Mouse (Mus musculus) MEL (cell line): ENCODE results near the gene Endov. TPM values are rescaled to one million over a fixed set of nuclear protein-coding genes. Genes with fewer than 3 reads are reported as not detected.

Source experiments
- DNase-seq: peaks from one replicate; pipeline ENCODE4 v3.0.0; 2011; ENCODE audit warnings: low read depth, low spot score
- H3K27ac ChIP-seq: 2 replicates; pipeline ENCODE4 v1.5.1; 2012; ENCODE audit warnings: low read depth, mild to moderate bottlenecking, control low read depth, low read length, moderate library complexity; ENCODE audit not compliant: control insufficient read depth
- H3K27me3 ChIP-seq, 2 experiments: fragments of 150-350 bp in 1 of 2; sonication (generic) in 1 of 2; 2 replicates each; pipeline ENCODE4 v1.6.1; 2012; ENCODE audit warnings: low read length in 2 of 2, mild to moderate bottlenecking in 2 of 2, improper control_type of control experiment in 1 of 2, moderate library complexity in 1 of 2; ENCODE audit not compliant: insufficient read depth in 2 of 2, control insufficient read depth in 1 of 2
- H3K36me3 ChIP-seq, 2 experiments: 2 replicates each; pipeline ENCODE4 v1.6.1; 2012 to 2014; ENCODE audit warnings: low read length in 2 of 2, improper control_type of control experiment in 1 of 2, inconsistent platforms in 1 of 2, mild to moderate bottlenecking in 1 of 2; ENCODE audit not compliant: insufficient read depth in 2 of 2, control insufficient read depth in 1 of 2
- H3K4me1 ChIP-seq, 2 experiments: fragments of 150-350 bp in 1 of 2; sonication (generic) in 1 of 2; 2 replicates each; pipeline ENCODE4 v1.6.1; 2012; ENCODE audit warnings: low read length in 2 of 2, improper control_type of control experiment in 1 of 2, mild to moderate bottlenecking in 1 of 2; ENCODE audit not compliant: insufficient read depth in 2 of 2, control insufficient read depth in 1 of 2
- H3K4me3 ChIP-seq, 2 experiments: fragments of 150-350 bp in 1 of 2; sonication (generic) in 1 of 2; 2 replicates each; pipeline ENCODE4 v1.5.1; 2012; ENCODE audit warnings: low read depth in 2 of 2, low read length in 2 of 2, mild to moderate bottlenecking in 2 of 2, moderate library complexity in 2 of 2, control low read depth in 1 of 2, improper control_type of control experiment in 1 of 2; ENCODE audit not compliant: control insufficient read depth in 1 of 2, insufficient read depth in 1 of 2
- H3K79me2 ChIP-seq: 2 replicates; pipeline ENCODE4 v1.6.1; 2012; ENCODE audit warnings: mild to moderate bottlenecking, low read length, moderate library complexity; ENCODE audit not compliant: control insufficient read depth, poor library complexity, insufficient read depth
- H3K9ac ChIP-seq: 2 replicates; pipeline ENCODE4 v1.6.1; 2012; ENCODE audit warnings: low read depth, mild to moderate bottlenecking, control low read depth, low read length, moderate library complexity; ENCODE audit not compliant: control insufficient read depth, poor library complexity, severe bottlenecking
- H3K9me3 ChIP-seq: fragments of 150-350 bp; sonication (generic); replicated peaks from 2 replicates; pipeline ENCODE4 v1.6.1; 2012; ENCODE audit warnings: mild to moderate bottlenecking, low read length, improper control_type of control experiment, moderate library complexity; ENCODE audit not compliant: insufficient read depth
- BHLHE40 ChIP-seq: IDR thresholded peaks from 2 replicates; pipeline ENCODE4 v1.6.1; 2012; ENCODE audit warnings: low read depth, mild to moderate bottlenecking, inconsistent platforms, low read length, improper control_type of control experiment, borderline replicate concordance
- CHD1 ChIP-seq: IDR thresholded peaks from 2 replicates; pipeline ENCODE4 v1.6.1; 2012; ENCODE audit warnings: low read depth, mild to moderate bottlenecking, inconsistent platforms, low read length, improper control_type of control experiment
- CTCF ChIP-seq, 3 experiments: IDR thresholded peaks in 2 of 3; conservative IDR thresholded peaks in 1 of 3; 2 replicates each; pipeline ENCODE4 v1.5.1; 2011 to 2012; ENCODE audit warnings: low read length in 3 of 3, low read depth in 2 of 3, mild to moderate bottlenecking in 2 of 3, improper control_type of control experiment in 1 of 3, inconsistent platforms in 1 of 3, mixed read lengths in 1 of 3, moderate library complexity in 1 of 3; ENCODE audit not compliant: control insufficient read depth in 1 of 3, insufficient read depth in 1 of 3, poor library complexity in 1 of 3, severe bottlenecking in 1 of 3
- E2F4 ChIP-seq: IDR thresholded peaks from 2 replicates; pipeline ENCODE4 v1.6.1; 2011; ENCODE audit warnings: low read depth, low read length, improper control_type of control experiment, borderline replicate concordance
- ELF1 ChIP-seq: IDR thresholded peaks from 2 replicates; pipeline ENCODE4 v1.6.1; 2014; ENCODE audit warnings: low read depth, mild to moderate bottlenecking, inconsistent platforms, low read length, improper control_type of control experiment, moderate library complexity
- EP300 ChIP-seq, 2 experiments: IDR thresholded peaks; 2 replicates each; pipeline ENCODE4 v1.6.1; 2011; ENCODE audit warnings: improper control_type of control experiment in 2 of 2, low read length in 2 of 2, low read depth in 1 of 2, mild to moderate bottlenecking in 1 of 2
- ETS1 ChIP-seq: IDR thresholded peaks from 2 replicates; pipeline ENCODE4 v1.6.1; 2012; ENCODE audit warnings: low read depth, mild to moderate bottlenecking, inconsistent platforms, low read length, improper control_type of control experiment, moderate library complexity
- GATA1 ChIP-seq: IDR thresholded peaks from 2 replicates; pipeline ENCODE4 v1.6.1; 2011; ENCODE audit warnings: low read depth, low read length, improper control_type of control experiment
- JUND ChIP-seq: IDR thresholded peaks from 2 replicates; pipeline ENCODE4 v1.6.1; 2011; ENCODE audit warnings: low read depth, mild to moderate bottlenecking, improper control_type of control experiment, low read length
- KAT2A ChIP-seq: conservative IDR thresholded peaks from 2 replicates; pipeline ENCODE4 v1.6.1; 2012; ENCODE audit warnings: low read depth, low read length, improper control_type of control experiment, inconsistent platforms
- MAFK ChIP-seq: IDR thresholded peaks from 2 replicates; pipeline ENCODE4 v1.6.1; 2011; ENCODE audit warnings: low read depth, mild to moderate bottlenecking, low read length, improper control_type of control experiment, borderline replicate concordance
- MAX ChIP-seq: IDR thresholded peaks from 2 replicates; pipeline ENCODE4 v1.6.1; 2011; ENCODE audit warnings: low read length, improper control_type of control experiment
- MAZ ChIP-seq: IDR thresholded peaks from 2 replicates; pipeline ENCODE4 v1.6.1; 2012; ENCODE audit warnings: low read depth, mild to moderate bottlenecking, inconsistent platforms, low read length, improper control_type of control experiment
- MEF2A ChIP-seq: IDR thresholded peaks from 2 replicates; pipeline ENCODE4 v1.6.1; 2014; ENCODE audit warnings: low read depth, mild to moderate bottlenecking, inconsistent platforms, low read length, improper control_type of control experiment; ENCODE audit not compliant: poor library complexity, insufficient replicate concordance, severe bottlenecking; ENCODE audit errors: extremely low read depth
- MXI1 ChIP-seq: IDR thresholded peaks from 2 replicates; pipeline ENCODE4 v1.6.1; 2011; ENCODE audit warnings: mild to moderate bottlenecking, low read depth, low read length, improper control_type of control experiment
- MYB ChIP-seq: IDR thresholded peaks from 2 replicates; pipeline ENCODE4 v1.6.1; 2011; ENCODE audit warnings: mild to moderate bottlenecking, low read depth, low read length, improper control_type of control experiment
- NELFE ChIP-seq: IDR thresholded peaks from 2 replicates; pipeline ENCODE4 v1.6.1; 2011; ENCODE audit warnings: low read depth, low read length, improper control_type of control experiment
- NRF1 ChIP-seq: IDR thresholded peaks from 2 replicates; pipeline ENCODE4 v1.6.1; 2014; ENCODE audit warnings: low read depth, mild to moderate bottlenecking, inconsistent platforms, low read length, improper control_type of control experiment, moderate library complexity; ENCODE audit not compliant: poor library complexity, insufficient read depth, severe bottlenecking
- POLR2A ChIP-seq, 2 experiments: IDR thresholded peaks; 2 replicates each; pipeline ENCODE4 v1.6.1; 2011 to 2012; ENCODE audit warnings: low read length in 2 of 2, mild to moderate bottlenecking in 2 of 2, control low read depth in 1 of 2, improper control_type of control experiment in 1 of 2, low read depth in 1 of 2, moderate library complexity in 1 of 2; ENCODE audit not compliant: control insufficient read depth in 1 of 2, insufficient read depth in 1 of 2, poor library complexity in 1 of 2
- POLR2AphosphoS2 ChIP-seq: IDR thresholded peaks from 2 replicates; pipeline ENCODE4 v1.6.1; 2011; ENCODE audit warnings: low read length, improper control_type of control experiment
- POLR2AphosphoS5 ChIP-seq: IDR thresholded peaks from 2 replicates; pipeline ENCODE4 v1.6.1; 2012; ENCODE audit warnings: low read depth, borderline replicate concordance, mild to moderate bottlenecking, inconsistent platforms, low read length, moderate library complexity, mixed read lengths
- RAD21 ChIP-seq: IDR thresholded peaks from 2 replicates; pipeline ENCODE4 v1.6.1; 2011; ENCODE audit warnings: mild to moderate bottlenecking, low read depth, low read length, improper control_type of control experiment
- RCOR1 ChIP-seq: IDR thresholded peaks from 2 replicates; pipeline ENCODE4 v1.6.1; 2012; ENCODE audit warnings: low read depth, mild to moderate bottlenecking, inconsistent platforms, low read length, improper control_type of control experiment
- SIN3A ChIP-seq: IDR thresholded peaks from 2 replicates; pipeline ENCODE4 v1.6.1; 2012; ENCODE audit warnings: low read length, improper control_type of control experiment, inconsistent platforms
- SMC3 ChIP-seq: IDR thresholded peaks from 2 replicates; pipeline ENCODE4 v1.6.1; 2011; ENCODE audit warnings: low read depth, low read length, improper control_type of control experiment
- TAL1 ChIP-seq: IDR thresholded peaks from 2 replicates; pipeline ENCODE4 v1.6.1; 2012; ENCODE audit warnings: mild to moderate bottlenecking, inconsistent platforms, low read length, moderate library complexity, mixed read lengths
- TBP ChIP-seq: IDR thresholded peaks from 2 replicates; pipeline ENCODE4 v1.8.0; 2011; ENCODE audit warnings: low read depth, low read length, improper control_type of control experiment
- TCF12 ChIP-seq: IDR thresholded peaks from 2 replicates; pipeline ENCODE4 v1.6.1; 2014; ENCODE audit warnings: low read depth, mild to moderate bottlenecking, inconsistent platforms, low read length, improper control_type of control experiment, moderate library complexity
- UBTF ChIP-seq: IDR thresholded peaks from 2 replicates; pipeline ENCODE4 v1.6.1; 2012; ENCODE audit warnings: low read depth, mild to moderate bottlenecking, inconsistent platforms, low read length, improper control_type of control experiment, moderate library complexity, borderline replicate concordance; ENCODE audit not compliant: insufficient read depth
- USF1 ChIP-seq: IDR thresholded peaks from 2 replicates; pipeline ENCODE4 v1.6.1; 2014; ENCODE audit warnings: low read depth, mild to moderate bottlenecking, inconsistent platforms, low read length, improper control_type of control experiment, moderate library complexity
- ZC3H11A ChIP-seq: IDR thresholded peaks from 2 replicates; pipeline ENCODE4 v1.6.1; 2012; ENCODE audit warnings: low read depth, mild to moderate bottlenecking, inconsistent platforms, low read length, improper control_type of control experiment
- ZKSCAN1 ChIP-seq: IDR thresholded peaks from 2 replicates; pipeline ENCODE4 v1.6.1; 2012; ENCODE audit warnings: low read depth, mild to moderate bottlenecking, inconsistent platforms, low read length, improper control_type of control experiment, moderate library complexity
- ZMIZ1 ChIP-seq: IDR thresholded peaks from 2 replicates; pipeline ENCODE4 v1.6.1; 2012; ENCODE audit warnings: low read depth, mild to moderate bottlenecking, inconsistent platforms, low read length, improper control_type of control experiment, moderate library complexity
- ZNF384 ChIP-seq: IDR thresholded peaks from 2 replicates; pipeline ENCODE4 v1.6.1; 2012; ENCODE audit warnings: low read depth, mild to moderate bottlenecking, inconsistent platforms, low read length, improper control_type of control experiment
- polyA plus RNA-seq, 2 experiments: library from polyadenylated mRNA; stranded (reverse) in 1 of 2; unstranded in 1 of 2; fragments of >175 nt in 1 of 2; fragments of >200 nt in 1 of 2; gene quantifications; 2 replicates each; pipeline versions ENCODE4 v1.2.1 to v1.2.4; 2012; ENCODE audit warnings: low replicate concordance in 2 of 2, low read depth in 1 of 2; ENCODE audit not compliant: insufficient read length in 2 of 2, insufficient read depth in 1 of 2, missing spikeins in 1 of 2
- total RNA-seq: library from RNA; depleted of rRNA; stranded (reverse); fragments of 300-350 nt; gene quantifications from 2 replicates; pipeline ENCODE4 v1.2.3, GENCODE M21; 2012; rRNA removed

Endov gene
- 16.8 and 19.5 TPM in 2 replicates for total RNA-seq
- polyA plus RNA-seq: 10 to 100 TPM in 1 of 2 experiments, not detected in 1; 16.8 TPM

DNA sequence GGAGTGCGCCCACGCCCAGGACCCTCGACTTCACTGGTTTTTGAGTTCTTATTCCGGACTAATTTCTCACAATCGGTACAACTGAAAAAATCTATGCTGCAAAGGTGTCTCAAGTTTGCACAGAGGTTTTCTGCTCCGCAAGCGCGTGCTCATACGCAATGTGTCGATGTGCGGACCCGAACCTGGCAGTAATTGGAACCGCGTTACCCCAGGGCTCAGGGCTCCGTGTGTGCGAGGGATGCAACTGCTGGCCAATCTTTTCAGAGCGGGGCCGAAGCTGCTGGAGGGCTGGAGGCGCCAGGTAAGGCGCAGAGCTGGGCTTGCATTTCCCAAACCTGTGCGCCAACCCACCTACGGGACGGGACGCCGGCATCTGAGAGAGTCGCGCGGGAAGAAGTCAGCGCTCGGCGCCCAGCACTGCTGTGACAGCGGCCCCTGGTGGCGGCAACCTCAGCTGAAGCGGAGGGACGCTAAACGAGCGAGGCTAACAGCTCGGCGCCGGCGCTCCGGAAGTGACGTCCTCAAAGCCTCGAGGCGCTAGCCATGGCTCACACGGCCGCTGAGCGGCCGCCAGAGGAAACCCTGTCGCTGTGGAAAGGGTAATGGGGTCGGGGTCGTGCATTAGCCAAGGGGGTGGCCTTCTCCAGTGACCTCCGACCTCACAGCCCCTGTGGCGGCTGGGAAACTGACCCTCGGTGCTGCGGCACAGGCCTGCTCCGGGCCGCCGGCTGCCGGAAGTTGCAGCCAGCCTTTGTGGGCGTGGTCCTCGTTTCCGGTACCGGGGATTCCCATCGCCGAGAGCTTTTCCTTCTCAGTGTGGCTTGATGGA is at the start of gene Endov:
Gene Endov (plus strand): TSS at position 487 of the 829 bp plus-strand sequence.
- DNase-seq: peak; percentile 99
- H3K27ac ChIP-seq: peak within 1 kb of the TSS; percentile 86
- H3K79me2 ChIP-seq: peaks cover 12% of the 10 kb centered on the region
- H3K36me3 ChIP-seq: peaks cover 0 to 9% of the 10 kb centered on the region in 2 experiments; a peak in 3 of 4 replicates
- H3K4me1 ChIP-seq: peaks cover 5 to 11% of the 10 kb centered on the region in 2 experiments; a peak in 3 of 4 replicates
- H3K9ac ChIP-seq: peak within 1 kb of the TSS; percentile 97
- peak within 1 kb of the TSS; percentile 84 to 94 for H3K4me3 ChIP-seq
- H3K9me3 ChIP-seq: no peaks in the 10 kb centered on the region
- H3K27me3 ChIP-seq: no peaks in the 10 kb centered on the region
- TF ChIP-seq RCOR1 (peak; percentile 42; the same call in 1 of the 2 replicates), RAD21 (peak; percentile 52), SIN3A (peak; percentile 93), UBTF (no peak), ZKSCAN1 (no peak), MEF2A (no peak), CHD1 (no peak), ZC3H11A (peak; percentile 64), TAL1 (no peak), ZNF384 (no peak), TCF12 (peak; percentile 61), SMC3 (peak; percentile 77), POLR2AphosphoS5 (no peak), MAFK (no peak), MXI1 (peak; percentile 86), E2F4 (peak; percentile 88; the same call in 1 of the 2 replicates), MAZ (peak; percentile 69; the same call in 1 of the 2 replicates), EP300 (IDR thresholded peaks at IDR 0.05; ENCODE audit: low read depth in 1 of 2, low read length in 2 of 2) (peak in 1 of 2 experiments; percentile 13; a peak in 1 of 4 replicates), KAT2A (peak; percentile 70; the same call in 1 of the 2 replicates), GATA1 (no peak), ETS1 (no peak), USF1 (peak; percentile 9; the same call in 1 of the 2 replicates), POLR2AphosphoS2 (peak; percentile 71; the same call in 1 of the 2 replicates), JUND (no peak), MYB (peak; percentile 11; the same call in 1 of the 2 replicates), POLR2A (IDR thresholded peaks at IDR 0.05; ENCODE audit: control insufficient read depth in 1 of 2, insufficient read depth in 1 of 2, low read depth in 1 of 2, low read length in 2 of 2, poor library complexity in 1 of 2) (peak; percentile 86 to 96), ZMIZ1 (peak; percentile 68; the same call in 1 of the 2 replicates), NELFE (peak; percentile 94), BHLHE40 (no peak; the same call in 1 of the 2 replicates), ELF1 (peak; percentile 64), NRF1 (0 out of 2 replicates have a peak, but pooled peaks have one; percentile 37), CTCF (IDR thresholded peaks at IDR 0.05 in 2 of 3, conservative IDR thresholded peaks at IDR 0.05 in 1 of 3; ENCODE audit: control insufficient read depth in 1 of 3, insufficient read depth in 1 of 3, low read depth in 2 of 3, low read length in 3 of 3, poor library complexity in 1 of 3, severe bottlenecking in 1 of 3) (peak; percentile 69 to 92 (median 92)), TBP (peak; percentile 74), MAX (peak; percentile 92)
